Mouse (Mus musculus) forebrain, embryonic 15.5 days (tissue): Measurements from ENCODE around the gene Mapre3. TPM values are rescaled to one million over a fixed set of nuclear protein-coding genes. Genes with fewer than 3 reads are reported as not detected.

Experiments
- ATAC-seq: fragments of 200-750 bp; cut with Nextera tagmentation; replicated peaks from 2 replicates; pipeline ENCODE4 v1.8.0; 2017; ENCODE audit warnings: mild to moderate bottlenecking, moderate TSS enrichment, moderate library complexity
- H3K27ac ChIP-seq: fragments of 300-500 bp; sonication (generic); replicated peaks from 2 replicates; pipeline ENCODE4 v1.5.1; 2015; ENCODE audit warnings: mild to moderate bottlenecking, inconsistent platforms
- H3K27me3 ChIP-seq: fragments of 300-500 bp; sonication (generic); 2 replicates; pipeline ENCODE4 v1.6.1; 2015; ENCODE audit warnings: inconsistent platforms
- H3K36me3 ChIP-seq: fragments of 300-500 bp; sonication (generic); 2 replicates; pipeline ENCODE4 v1.6.1; 2015; ENCODE audit warnings: mild to moderate bottlenecking, inconsistent platforms
- H3K4me1 ChIP-seq: fragments of 300-500 bp; sonication (generic); 2 replicates; pipeline ENCODE4 v1.6.1; 2015; ENCODE audit warnings: inconsistent platforms
- H3K4me2 ChIP-seq: fragments of 300-500 bp; sonication (generic); replicated peaks from 2 replicates; pipeline ENCODE4 v1.6.1; 2015; ENCODE audit warnings: mild to moderate bottlenecking, inconsistent platforms
- H3K4me3 ChIP-seq: fragments of 300-500 bp; sonication (generic); 2 replicates; pipeline ENCODE4 v1.5.1; 2015; ENCODE audit warnings: mild to moderate bottlenecking, inconsistent platforms
- H3K9ac ChIP-seq: fragments of 300-500 bp; sonication (generic); replicated peaks from 2 replicates; pipeline ENCODE4 v1.6.1; 2015; ENCODE audit warnings: mild to moderate bottlenecking, inconsistent platforms
- H3K9me3 ChIP-seq: fragments of 300-500 bp; sonication (generic); 2 replicates; pipeline ENCODE4 v1.6.1; 2016; ENCODE audit warnings: inconsistent platforms
- WGBS: fragments of 180-500 bp; shearing (Covaris S2); methylation state at CpG from one replicate; pipeline ENCODE4 v1.1.7; 2015; ENCODE audit warnings: mixed read lengths; 5-methylcytosine and 5-hydroxymethylcytosine counted together
- polyA plus RNA-seq: library from polyadenylated mRNA; unstranded; fragments of >200 nt; fragmentation: Nextera tagmentation; extraction: Ambion mirVana; gene quantifications from 2 replicates; pipeline ENCODE4 v1.2.1, GENCODE M21; 2015

The Mapre3 gene
- polyA plus RNA-seq, 1 experiment from 2014 or later = 110 TPM

DNA sequence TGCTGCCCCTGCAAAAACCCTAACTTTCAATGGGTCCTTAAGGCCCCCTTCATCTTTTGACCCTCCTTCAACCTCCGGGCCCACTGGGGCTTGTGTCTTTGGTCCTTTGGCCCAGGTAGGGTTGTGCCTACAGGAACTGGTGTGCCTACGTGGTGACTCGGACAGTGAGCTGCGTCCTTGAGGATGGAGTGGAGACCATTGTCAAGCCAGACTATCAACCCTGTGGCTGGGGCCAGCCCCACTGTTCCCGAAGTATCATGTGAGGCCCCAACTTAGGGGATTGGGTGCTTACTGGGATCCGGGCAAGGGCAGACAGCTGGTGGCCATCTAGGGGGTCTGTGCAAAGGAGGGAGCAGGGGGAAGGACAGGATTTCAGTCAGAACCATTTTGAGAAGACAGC lies 100.4 kb downstream of the Mapre3 start:
- H3K9ac ChIP-seq = no peak overlapping the region
- no peak overlapping the region for H3K4me2 ChIP-seq
- WGBS = 89% methylated on average over 6 of the region's 6 CpGs
- H3K9me3 ChIP-seq = no peaks in the 10 kb centered on the region
- H3K27ac ChIP-seq = no peak overlapping the region
- peaks cover 28% of the 10 kb centered on the region for H3K4me1 ChIP-seq
- H3K27me3 ChIP-seq = no peaks in the 10 kb centered on the region
- no peak overlapping the region for H3K4me3 ChIP-seq
- ATAC-seq = no peak
- H3K36me3 ChIP-seq = no peaks in the 10 kb centered on the region

DNA sequence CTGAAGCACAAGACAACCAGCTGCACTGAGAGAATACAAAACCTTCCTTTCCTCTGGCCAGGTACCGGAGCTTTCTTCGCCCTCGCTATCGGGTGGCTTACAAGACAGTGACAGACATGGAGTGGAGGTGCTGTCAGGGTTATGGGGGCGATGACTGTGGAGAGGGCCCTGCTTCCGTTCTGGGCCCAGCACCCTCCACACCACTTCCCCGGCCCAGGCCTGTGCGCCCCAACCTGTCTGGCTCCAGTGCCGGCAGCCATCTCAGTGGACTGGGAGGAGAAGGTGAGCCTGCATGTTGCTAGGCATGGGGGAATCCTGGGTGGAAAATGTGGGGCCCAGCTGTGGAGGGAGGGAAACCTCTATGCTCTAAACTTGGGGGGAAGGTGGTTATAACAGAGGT lies 101.0 kb downstream of the Mapre3 start:
- Histone ChIP-seq H3K9ac (no peak overlapping the region), H3K27me3 (no peaks in the 10 kb centered on the region), H3K9me3 (no peaks in the 10 kb centered on the region), H3K4me3 (no peak overlapping the region), H3K4me1 (peaks cover 30% of the 10 kb centered on the region), H3K4me2 (no peak overlapping the region), H3K36me3 (no peaks in the 10 kb centered on the region), H3K27ac (peak overlapping the region; percentile 6)
- 74% methylated on average over 9 of the region's 9 CpGs for WGBS
- peak; percentile 62 for ATAC-seq

Other genes with a start within 250 kb of the Mapre3 start
- gene Kcnk3, start 226.5 kb upstream of the Mapre3 start, polyA plus RNA-seq = 2.3 and 3.1 TPM in 2 replicates
- gene Slc35f6, start 166.7 kb upstream of the Mapre3 start, polyA plus RNA-seq = 28.0 and 31.1 TPM in 2 replicates
- 128 and 151 TPM in 2 replicates for gene Cenpa, start 147.9 kb upstream of the Mapre3 start, polyA plus RNA-seq
- gene Dpysl5, start 103.1 kb upstream of the Mapre3 start, polyA plus RNA-seq = 216 and 226 TPM in 2 replicates
- 48.1 and 50.9 TPM in 2 replicates for gene Tmem214, start 53.4 kb downstream of the Mapre3 start, polyA plus RNA-seq
- gene Agbl5, start 74.1 kb downstream of the Mapre3 start, polyA plus RNA-seq = 23.2 and 23.9 TPM in 2 replicates
- 243 and 273 TPM in 2 replicates for gene Ost4, start 93.1 kb downstream of the Mapre3 start, polyA plus RNA-seq
- 12.0 and 12.9 TPM in 2 replicates for gene Emilin1, start 98.8 kb downstream of the Mapre3 start, polyA plus RNA-seq
- gene Khk, start 106.8 kb downstream of the Mapre3 start, polyA plus RNA-seq = 5.1 and 5.5 TPM in 2 replicates
- 15.9 and 18.5 TPM in 2 replicates for gene Cgref1, start 130.9 kb downstream of the Mapre3 start, polyA plus RNA-seq
- gene Preb, start 145.7 kb downstream of the Mapre3 start, polyA plus RNA-seq = 123 and 127 TPM in 2 replicates
- not detected in 2 replicates for gene Tcf23, start 154.0 kb downstream of the Mapre3 start, polyA plus RNA-seq
- gene Atraid, start 233.7 kb downstream of the Mapre3 start, polyA plus RNA-seq = 144 and 153 TPM in 2 replicates
- gene Slc5a6, start 234.3 kb downstream of the Mapre3 start, polyA plus RNA-seq = 13.6 and 16.0 TPM in 2 replicates
- 17.6 and 19.8 TPM in 2 replicates for gene Cad, start 240.1 kb downstream of the Mapre3 start, polyA plus RNA-seq